Mouse (Mus musculus): ENCODE measurements at regions not wholly inside any gene's neighbourhood (a gene's known extent, or its start where the extent isn't known, plus 50 kb on each side); places are given as distances from the start of the nearest gene placed in this dataset.

- no peak for DNase-seq (ENCODE audit: low spot score)
- TF ChIP-seq GATA1 (IDR thresholded peaks at IDR 0.05; ENCODE audit: borderline replicate concordance, low read length) (no peak), CTCF (IDR thresholded peaks at IDR 0.05; ENCODE audit: low read depth, low read length) (no peak), TAL1 (conservative IDR thresholded peaks at IDR 0.05; ENCODE audit: low read depth, low read length) (no peak), GATA2 (IDR thresholded peaks at IDR 0.05; ENCODE audit: borderline replicate concordance, low read depth, low read length) (no peak), POLR2AphosphoS5 (IDR thresholded peaks at IDR 0.05; ENCODE audit: insufficient replicate concordance, low read depth, low read length) (no peak)
- no peak overlapping the region for H3K4me3 ChIP-seq (ENCODE audit: low read depth, low read length)
- no peaks in the 10 kb centered on the region for H3K36me3 ChIP-seq (replicated peaks)
- H3K27me3 ChIP-seq (ENCODE audit: insufficient read depth, low read length) = no peaks in the 10 kb centered on the region
- no peak for ATAC-seq (ENCODE audit: extremely low read depth, insufficient number of reproducible peaks, low FRiP score, poor library complexity, severe bottlenecking)
- no peaks in the 10 kb centered on the region for H3K4me1 ChIP-seq (ENCODE audit: insufficient read depth, low read depth, low read length)
- no peaks in the 10 kb centered on the region for H3K9me3 ChIP-seq (replicated peaks)
Measured at GRCm38 (mm10) chr6:37724240-37724639, 146.4 kb upstream of the Trim24 start.

DNA sequence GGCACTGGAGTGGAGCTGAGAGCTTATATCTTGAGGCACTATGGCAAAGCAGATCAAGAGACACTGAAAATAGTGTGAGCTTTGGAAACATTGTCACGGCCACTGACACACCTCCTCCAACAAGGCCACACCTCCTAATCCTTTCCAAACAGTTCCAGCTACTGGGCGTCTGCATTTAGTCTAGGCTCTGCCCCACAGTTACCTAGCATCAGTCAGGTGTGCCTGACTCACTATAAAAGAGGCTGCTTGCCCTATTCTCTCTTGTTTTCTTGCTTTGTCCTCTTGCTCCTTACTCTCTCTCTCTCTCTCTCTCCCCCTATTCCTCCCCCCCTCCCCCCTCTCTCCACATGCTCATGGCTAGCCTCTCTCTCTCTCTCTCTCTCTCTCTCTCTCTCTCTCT, 142.0 kb upstream of the Trim24 start:
- Histone ChIP-seq H3K36me3 (replicated peaks) (no peaks in the 10 kb centered on the region), H3K27me3 (ENCODE audit: insufficient read depth, low read length) (no peaks in the 10 kb centered on the region), H3K9me3 (replicated peaks) (no peaks in the 10 kb centered on the region), H3K4me1 (ENCODE audit: insufficient read depth, low read depth, low read length) (no peaks in the 10 kb centered on the region), H3K4me3 (ENCODE audit: low read depth, low read length) (no peak overlapping the region)
- DNase-seq (ENCODE audit: low spot score) (no peak), ATAC-seq (ENCODE audit: extremely low read depth, insufficient number of reproducible peaks, low FRiP score, poor library complexity, severe bottlenecking) (no peak)
- TF ChIP-seq CTCF (IDR thresholded peaks at IDR 0.05; ENCODE audit: low read depth, low read length) = no peak
- no peak for TF ChIP-seq POLR2AphosphoS5 (IDR thresholded peaks at IDR 0.05; ENCODE audit: insufficient replicate concordance, low read depth, low read length)
- TF ChIP-seq GATA1 (IDR thresholded peaks at IDR 0.05; ENCODE audit: borderline replicate concordance, low read length) = no peak
- no peak for TF ChIP-seq GATA2 (IDR thresholded peaks at IDR 0.05; ENCODE audit: borderline replicate concordance, low read depth, low read length)
- TF ChIP-seq TAL1 (conservative IDR thresholded peaks at IDR 0.05; ENCODE audit: low read depth, low read length) = no peak

GRCm38 (mm10) chr6:37729165-37729564, 141.4 kb upstream of the Trim24 start:
- DNase-seq (ENCODE audit: low spot score) = no peak
- Histone ChIP-seq H3K27me3 (ENCODE audit: insufficient read depth, low read length) (no peaks in the 10 kb centered on the region), H3K4me1 (ENCODE audit: insufficient read depth, low read depth, low read length) (no peaks in the 10 kb centered on the region), H3K4me3 (ENCODE audit: low read depth, low read length) (no peak overlapping the region), H3K36me3 (replicated peaks) (no peaks in the 10 kb centered on the region), H3K9me3 (replicated peaks) (no peaks in the 10 kb centered on the region)
- TF ChIP-seq GATA2 (IDR thresholded peaks at IDR 0.05; ENCODE audit: borderline replicate concordance, low read depth, low read length) (no peak), GATA1 (IDR thresholded peaks at IDR 0.05; ENCODE audit: borderline replicate concordance, low read length) (no peak), TAL1 (conservative IDR thresholded peaks at IDR 0.05; ENCODE audit: low read depth, low read length) (no peak), POLR2AphosphoS5 (IDR thresholded peaks at IDR 0.05; ENCODE audit: insufficient replicate concordance, low read depth, low read length) (no peak), CTCF (IDR thresholded peaks at IDR 0.05; ENCODE audit: low read depth, low read length) (no peak)
- ATAC-seq (ENCODE audit: extremely low read depth, insufficient number of reproducible peaks, low FRiP score, poor library complexity, severe bottlenecking) = no peak

- no peaks in the 10 kb centered on the region for H3K36me3 ChIP-seq (replicated peaks)
- ATAC-seq (ENCODE audit: extremely low read depth, insufficient number of reproducible peaks, low FRiP score, poor library complexity, severe bottlenecking) (no peak), DNase-seq (ENCODE audit: low spot score) (no peak)
- TF ChIP-seq CTCF (IDR thresholded peaks at IDR 0.05; ENCODE audit: low read depth, low read length) (no peak), GATA2 (IDR thresholded peaks at IDR 0.05; ENCODE audit: borderline replicate concordance, low read depth, low read length) (no peak)
- H3K9me3 ChIP-seq (replicated peaks) = no peaks in the 10 kb centered on the region
- no peak overlapping the region for H3K4me3 ChIP-seq (ENCODE audit: low read depth, low read length)
- no peaks in the 10 kb centered on the region for H3K27me3 ChIP-seq (ENCODE audit: insufficient read depth, low read length)
- H3K4me1 ChIP-seq (ENCODE audit: insufficient read depth, low read depth, low read length) = no peaks in the 10 kb centered on the region
Measured at GRCm38 (mm10) chr6:37730500-37731239, 139.9 kb upstream of the Trim24 start.

DNA sequence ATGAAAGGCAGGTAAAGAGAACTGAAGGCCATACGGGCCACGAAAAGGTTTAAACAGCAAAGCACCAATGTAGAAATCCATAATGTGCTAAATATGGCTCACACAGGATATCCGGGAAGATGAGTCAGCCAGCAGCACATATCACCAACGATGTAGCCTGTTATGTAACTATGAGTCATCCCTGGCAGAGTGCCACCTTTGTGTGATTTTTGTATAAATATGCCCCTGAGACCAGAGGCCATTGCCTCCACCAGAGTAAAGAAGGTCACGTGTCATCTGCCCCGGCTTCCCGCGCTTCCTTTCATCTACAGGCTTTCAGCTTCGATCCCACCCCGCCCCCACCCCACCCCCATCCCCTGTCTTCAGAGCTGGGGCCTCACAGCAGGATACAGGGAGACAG, 138.2 kb upstream of the Trim24 start:
- TF ChIP-seq GATA2 (IDR thresholded peaks at IDR 0.05; ENCODE audit: borderline replicate concordance, low read depth, low read length) = no peak
- TF ChIP-seq CTCF (IDR thresholded peaks at IDR 0.05; ENCODE audit: low read depth, low read length) = no peak
- TF ChIP-seq GATA1 (IDR thresholded peaks at IDR 0.05; ENCODE audit: borderline replicate concordance, low read length) = no peak
- TF ChIP-seq POLR2AphosphoS5 (IDR thresholded peaks at IDR 0.05; ENCODE audit: insufficient replicate concordance, low read depth, low read length) = no peak
- no peak for TF ChIP-seq TAL1 (conservative IDR thresholded peaks at IDR 0.05; ENCODE audit: low read depth, low read length)
- H3K4me3 ChIP-seq (ENCODE audit: low read depth, low read length) = no peak overlapping the region
- no peaks in the 10 kb centered on the region for H3K4me1 ChIP-seq (ENCODE audit: insufficient read depth, low read depth, low read length)
- no peaks in the 10 kb centered on the region for H3K36me3 ChIP-seq (replicated peaks)
- DNase-seq (ENCODE audit: low spot score) (no peak), ATAC-seq (ENCODE audit: extremely low read depth, insufficient number of reproducible peaks, low FRiP score, poor library complexity, severe bottlenecking) (no peak)
- no peaks in the 10 kb centered on the region for H3K27me3 ChIP-seq (ENCODE audit: insufficient read depth, low read length)
- H3K9me3 ChIP-seq (replicated peaks) = no peaks in the 10 kb centered on the region

GRCm38 (mm10) chr6:37735288-37735961, 135.2 kb upstream of the Trim24 start:
- DNase-seq (ENCODE audit: low spot score) = no peak
- no peaks in the 10 kb centered on the region for H3K36me3 ChIP-seq (replicated peaks)
- TF ChIP-seq GATA2 (IDR thresholded peaks at IDR 0.05; ENCODE audit: borderline replicate concordance, low read depth, low read length) = no peak
- TF ChIP-seq GATA1 (IDR thresholded peaks at IDR 0.05; ENCODE audit: borderline replicate concordance, low read length) = no peak
- no peak for TF ChIP-seq POLR2AphosphoS5 (IDR thresholded peaks at IDR 0.05; ENCODE audit: insufficient replicate concordance, low read depth, low read length)
- no peak for TF ChIP-seq TAL1 (conservative IDR thresholded peaks at IDR 0.05; ENCODE audit: low read depth, low read length)
- no peak for TF ChIP-seq CTCF (IDR thresholded peaks at IDR 0.05; ENCODE audit: low read depth, low read length)
- H3K9me3 ChIP-seq (replicated peaks) = no peaks in the 10 kb centered on the region; the same call in 1 of the 2 replicates
- no peaks in the 10 kb centered on the region for H3K4me1 ChIP-seq (ENCODE audit: insufficient read depth, low read depth, low read length)
- no peaks in the 10 kb centered on the region for H3K27me3 ChIP-seq (ENCODE audit: insufficient read depth, low read length)
- ATAC-seq (ENCODE audit: extremely low read depth, insufficient number of reproducible peaks, low FRiP score, poor library complexity, severe bottlenecking) = no peak
- H3K4me3 ChIP-seq (ENCODE audit: low read depth, low read length) = no peak overlapping the region
